Mouse (Mus musculus) forelimb bud, embryonic 11.5 days (tissue): Measurements from ENCODE around the gene Tom1.
A peak's percentile ranks its signal among the peaks of the same experiment; 100 is the strongest.

Source experiments
- DNase-seq: peaks from one replicate; pipeline ENCODE4 v3.0.0-alpha.2; 2012; ENCODE audit warnings: low read depth, low spot score

Tom1 gene

GRCm38 (mm10) chr8:75033511-75034243, at the start of gene Tom1:
Gene Tom1 (plus strand): TSS chr8:75033705.
- peak; percentile 99 for DNase-seq

- no peak for DNase-seq
Measured at GRCm38 (mm10) chr8:74987436-74987835, 46.1 kb upstream of the Tom1 start.

GRCm38 (mm10) chr8:74990021-74990420, 43.5 kb upstream of the Tom1 start:
- no peak for DNase-seq

GRCm38 (mm10) chr8:74993081-74993474, 40.4 kb upstream of the Tom1 start, which contains the start of gene Hmgxb4:
Gene Hmgxb4 (plus strand): TSS chr8:74993356.
- no peak for DNase-seq

GRCm38 (mm10) chr8:74993475-74994451, 39.7 kb upstream of the Tom1 start:
- peak; percentile 89 for DNase-seq

- DNase-seq = no peak
Measured at GRCm38 (mm10) chr8:74994540-74994939, 39.0 kb upstream of the Tom1 start.

- no peak for DNase-seq
Measured at GRCm38 (mm10) chr8:75000431-75000830, 33.1 kb upstream of the Tom1 start.

GRCm38 (mm10) chr8:75008826-75009225, 24.7 kb upstream of the Tom1 start:
- DNase-seq = no peak

- DNase-seq = no peak
Measured at GRCm38 (mm10) chr8:75013557-75013956, 19.9 kb upstream of the Tom1 start.

- no peak for DNase-seq
Measured at GRCm38 (mm10) chr8:75013964-75014363, 19.5 kb upstream of the Tom1 start.

GRCm38 (mm10) chr8:75015981-75016380, 17.5 kb upstream of the Tom1 start:
- DNase-seq = no peak

- DNase-seq = no peak
Measured at GRCm38 (mm10) chr8:75016422-75016821, 17.1 kb upstream of the Tom1 start.

GRCm38 (mm10) chr8:75018274-75018972, 15.1 kb upstream of the Tom1 start:
- no peak for DNase-seq

GRCm38 (mm10) chr8:75023660-75024316, 9.7 kb upstream of the Tom1 start:
- no peak for DNase-seq

- no peak for DNase-seq
Measured at GRCm38 (mm10) chr8:75025809-75026208, 7.7 kb upstream of the Tom1 start.

- no peak for DNase-seq
Measured at GRCm38 (mm10) chr8:75030453-75031024, 3.0 kb upstream of the Tom1 start.

GRCm38 (mm10) chr8:75032961-75033360, 544 bp upstream of the Tom1 start:
- DNase-seq = no peak

GRCm38 (mm10) chr8:75034285-75034684, 780 bp downstream of the Tom1 start:
- DNase-seq = no peak

GRCm38 (mm10) chr8:75035640-75036039, 2.1 kb downstream of the Tom1 start:
- DNase-seq = no peak

GRCm38 (mm10) chr8:75038497-75038896, 5.0 kb downstream of the Tom1 start:
- no peak for DNase-seq

GRCm38 (mm10) chr8:75039754-75040153, 6.2 kb downstream of the Tom1 start:
- DNase-seq = no peak
